Mouse (Mus musculus) hindbrain, embryonic 11.5 days (tissue): Measurements from ENCODE around the gene Simc1. TPM values are rescaled to one million over a fixed set of nuclear protein-coding genes. Genes with fewer than 3 reads are reported as not detected.
"Not testable (repeated sequence)": the region's sequence is repeated elsewhere in the genome, so short reads cannot be mapped to it uniquely, and the experiment has no call there.

Experiments used
- ATAC-seq: fragments of 200-750 bp; cut with Nextera tagmentation; 2 replicates; pipeline ENCODE4 v1.8.0; 2017; ENCODE audit warnings: mild to moderate bottlenecking, moderate TSS enrichment, moderate library complexity; ENCODE audit not compliant: low FRiP score
- DNase-seq: peaks from one replicate; pipeline ENCODE4 v3.0.0-alpha.2; 2015; ENCODE audit warnings: low spot score
- H3K27ac ChIP-seq: fragments of 300-500 bp; sonication (generic); 2 replicates; pipeline ENCODE4 v1.5.1; 2014; ENCODE audit warnings: mild to moderate bottlenecking, low read depth, low read length
- H3K27me3 ChIP-seq: fragments of 300-500 bp; sonication (generic); 2 replicates; pipeline ENCODE4 v1.6.1; 2014; ENCODE audit warnings: mild to moderate bottlenecking, low read length, moderate library complexity, mixed read lengths; ENCODE audit not compliant: control insufficient read depth, insufficient read depth
- H3K36me3 ChIP-seq: fragments of 300-500 bp; sonication (generic); 2 replicates; pipeline ENCODE4 v1.6.1; 2014; ENCODE audit warnings: mild to moderate bottlenecking, low read length, moderate library complexity, mixed read lengths; ENCODE audit not compliant: control insufficient read depth, insufficient read depth
- H3K4me1 ChIP-seq: fragments of 300-500 bp; sonication (generic); replicated peaks from 2 replicates; pipeline ENCODE4 v1.6.1; 2014; ENCODE audit warnings: low read length, mixed read lengths; ENCODE audit not compliant: control insufficient read depth, insufficient read depth
- H3K4me2 ChIP-seq: fragments of 300-500 bp; sonication (generic); replicated peaks from 2 replicates; pipeline ENCODE4 v1.6.1; 2014; ENCODE audit warnings: mild to moderate bottlenecking, low read depth, low read length
- H3K4me3 ChIP-seq: fragments of 300-500 bp; sonication (generic); 2 replicates; pipeline ENCODE4 v1.5.1; 2014; ENCODE audit warnings: low read depth, low read length
- H3K9ac ChIP-seq: fragments of 300-500 bp; sonication (generic); 2 replicates; pipeline ENCODE4 v1.6.1; 2014; ENCODE audit warnings: low read depth, low read length
- H3K9me3 ChIP-seq: fragments of 300-500 bp; sonication (generic); 2 replicates; pipeline ENCODE4 v1.6.1; 2016; ENCODE audit warnings: low read length; ENCODE audit not compliant: control insufficient read depth
- WGBS: fragments of 180-500 bp; shearing (Covaris S2); extraction: QIAGEN DNeasy Blood & Tissue Kit; methylation state at CpG from one replicate; pipeline ENCODE4 v1.1.7; 2014; 5-methylcytosine and 5-hydroxymethylcytosine counted together
- polyA plus RNA-seq: library from polyadenylated mRNA; unstranded; fragments of >200 nt; fragmentation: Nextera tagmentation; extraction: Ambion mirVana; gene quantifications from 2 replicates; pipeline ENCODE4 v1.2.1, GENCODE M21; 2014

Simc1 gene
- polyA plus RNA-seq, 1 experiment from 2014 or later = 19.7 TPM

GRCm38 (mm10) chr13:54479286-54479685 lies 24.3 kb upstream of the Simc1 start:
- H3K4me2 ChIP-seq = no peak overlapping the region
- ATAC-seq (no peak), DNase-seq (no peak)
- no peaks in the 10 kb centered on the region for H3K9me3 ChIP-seq
- no peaks in the 10 kb centered on the region for H3K27me3 ChIP-seq
- H3K9ac ChIP-seq = no peak overlapping the region
- 73% methylated on average over 3 of the region's 3 CpGs for WGBS
- H3K27ac ChIP-seq = no peak overlapping the region
- no peaks in the 10 kb centered on the region for H3K4me1 ChIP-seq
- no peaks in the 10 kb centered on the region for H3K36me3 ChIP-seq
- H3K4me3 ChIP-seq = no peak overlapping the region

- Histone ChIP-seq H3K4me1 (no peaks in the 10 kb centered on the region), H3K27me3 (no peaks in the 10 kb centered on the region), H3K9me3 (no peaks in the 10 kb centered on the region), H3K4me2 (no peak overlapping the region), H3K27ac (no peak overlapping the region), H3K9ac (no peak overlapping the region), H3K4me3 (no peak overlapping the region), H3K36me3 (no peaks in the 10 kb centered on the region)
- ATAC-seq = no peak
- 86% methylated on average over 14 of the region's 14 CpGs for WGBS
- DNase-seq = no peak
These were observed 22.1 kb upstream of the Simc1 start for GRCm38 (mm10) chr13:54481498-54481897.

GRCm38 (mm10) chr13:54490411-54490810 lies 13.2 kb upstream of the Simc1 start:
- no peak overlapping the region for H3K9ac ChIP-seq
- no peak overlapping the region for H3K4me3 ChIP-seq
- H3K27me3 ChIP-seq = no peaks in the 10 kb centered on the region
- H3K4me1 ChIP-seq = no peaks in the 10 kb centered on the region
- H3K4me2 ChIP-seq = no peak overlapping the region
- ATAC-seq (no peak), DNase-seq (no peak)
- no peaks in the 10 kb centered on the region for H3K36me3 ChIP-seq
- no peaks in the 10 kb centered on the region for H3K9me3 ChIP-seq
- no peak overlapping the region for H3K27ac ChIP-seq
- WGBS = 80% methylated on average over 5 of the region's 5 CpGs

- Histone ChIP-seq H3K9ac (no peak overlapping the region), H3K9me3 (no peaks in the 10 kb centered on the region), H3K4me3 (no peak overlapping the region), H3K4me2 (no peak overlapping the region), H3K27ac (no peak overlapping the region), H3K36me3 (no peaks in the 10 kb centered on the region), H3K4me1 (no peaks in the 10 kb centered on the region), H3K27me3 (no peaks in the 10 kb centered on the region)
- WGBS = 84% methylated on average over 6 of the region's 6 CpGs
- DNase-seq = no peak
- ATAC-seq = no peak
These were observed 12.2 kb upstream of the Simc1 start for GRCm38 (mm10) chr13:54491381-54491780.

- not testable (repeated sequence) for H3K4me1 ChIP-seq, H3K27ac ChIP-seq, H3K36me3 ChIP-seq, H3K27me3 ChIP-seq, ATAC-seq, H3K4me2 ChIP-seq, H3K9ac ChIP-seq, H3K4me3 ChIP-seq, DNase-seq, H3K9me3 ChIP-seq
- 90% methylated on average over 7 of the region's 7 CpGs for WGBS
These were observed 4.0 kb upstream of the Simc1 start for GRCm38 (mm10) chr13:54499551-54499950.

GRCm38 (mm10) chr13:54501352-54501751 lies 2.2 kb upstream of the Simc1 start:
- Histone ChIP-seq H3K27ac (no peak overlapping the region), H3K27me3 (no peaks in the 10 kb centered on the region), H3K4me1 (0 out of 2 replicates have a peak, but pooled peaks cover 4% of the 10 kb centered on the region), H3K9me3 (no peaks in the 10 kb centered on the region), H3K9ac (no peak overlapping the region), H3K36me3 (no peaks in the 10 kb centered on the region), H3K4me3 (no peak overlapping the region), H3K4me2 (no peak overlapping the region)
- ATAC-seq (no peak), DNase-seq (no peak)
- 84% methylated on average over 2 of the region's 2 CpGs for WGBS

- Histone ChIP-seq H3K4me3 (no peak overlapping the region), H3K4me2 (no peak overlapping the region), H3K9me3 (no peaks in the 10 kb centered on the region), H3K9ac (no peak overlapping the region), H3K36me3 (no peaks in the 10 kb centered on the region), H3K4me1 (0 out of 2 replicates have a peak, but pooled peaks cover 4% of the 10 kb centered on the region), H3K27me3 (no peaks in the 10 kb centered on the region), H3K27ac (no peak overlapping the region)
- 62% methylated on average over 3 of the region's 3 CpGs for WGBS
- DNase-seq = no peak
- ATAC-seq = no peak
These were observed 1.5 kb upstream of the Simc1 start for GRCm38 (mm10) chr13:54501957-54502690.

GRCm38 (mm10) chr13:54503278-54503603 lies 338 bp upstream of the Simc1 start:
- H3K4me2 ChIP-seq = peak overlapping the region; percentile 96
- peak overlapping the region; percentile 65; the same call in 1 of the 2 replicates for H3K9ac ChIP-seq
- H3K27ac ChIP-seq = peak overlapping the region; percentile 51; the same call in 1 of the 2 replicates

GRCm38 (mm10) chr13:54504611-54505260 lies 1.2 kb downstream of the Simc1 start:
- H3K9ac ChIP-seq = peak overlapping the region; percentile 65
- DNase-seq (peak; percentile 32), ATAC-seq (no peak)
- no peaks in the 10 kb centered on the region for H3K36me3 ChIP-seq
- H3K4me1 ChIP-seq = 0 out of 2 replicates have a peak, but pooled peaks cover 4% of the 10 kb centered on the region
- no peak overlapping the region for H3K27ac ChIP-seq
- H3K4me3 ChIP-seq = peak overlapping the region; percentile 60
- peak overlapping the region; percentile 96 for H3K4me2 ChIP-seq
- WGBS = 37% methylated on average over 7 of the region's 7 CpGs
- no peaks in the 10 kb centered on the region for H3K9me3 ChIP-seq
- no peaks in the 10 kb centered on the region for H3K27me3 ChIP-seq

More at GRCm38 (mm10) chr13:54503278-54503603, 338 bp upstream of the Simc1 start:
- Histone ChIP-seq H3K4me1 (0 out of 2 replicates have a peak, but pooled peaks cover 4% of the 10 kb centered on the region), H3K4me3 (peak overlapping the region; percentile 60), H3K27me3 (no peaks in the 10 kb centered on the region), H3K9me3 (no peaks in the 10 kb centered on the region), H3K36me3 (no peaks in the 10 kb centered on the region)
- 2% methylated on average over 14 of the region's 14 CpGs for WGBS
- DNase-seq (no peak), ATAC-seq (peak; percentile 80; the same call in 1 of the 2 replicates)
